Mouse (Mus musculus) thymus, adult 2 months (tissue): Measurements from ENCODE around the gene Exoc6b.

Source experiments
- CTCF ChIP-seq: fragments of 200-500 bp; IDR thresholded peaks from 2 replicates; pipeline ENCODE4 v1.5.1; 2012; ENCODE audit warnings: mild to moderate bottlenecking, control low read depth, low read length, moderate library complexity, borderline replicate concordance; ENCODE audit not compliant: control insufficient read depth, poor library complexity, insufficient read depth; ENCODE audit errors: extremely low read depth
- POLR2A ChIP-seq: fragments of 200-500 bp; IDR thresholded peaks from 2 replicates; pipeline ENCODE4 v1.6.1; 2012; ENCODE audit warnings: mild to moderate bottlenecking, low read length, control low read depth, moderate library complexity; ENCODE audit not compliant: control insufficient read depth, poor library complexity, insufficient read depth; ENCODE audit errors: extremely low read depth

DNA sequence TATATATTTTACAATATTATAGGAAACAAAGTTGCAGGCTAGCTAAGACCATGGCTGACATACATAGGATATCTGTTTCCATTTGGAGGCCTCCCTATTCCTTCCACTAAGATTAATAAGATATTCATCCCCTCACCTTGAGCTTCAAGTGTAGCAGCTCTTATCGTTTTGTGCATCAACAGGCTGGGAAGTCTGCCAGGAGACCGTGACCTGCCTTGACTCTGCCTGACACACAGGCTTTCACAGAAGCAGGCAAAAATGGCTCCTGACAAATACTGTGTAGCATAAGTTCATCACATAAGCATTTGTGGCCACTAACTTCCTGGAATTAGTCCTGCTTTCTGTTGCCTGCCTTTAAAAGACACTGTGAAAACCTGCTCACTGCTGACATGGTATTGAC, 27.1 kb upstream of the Exoc6b start:
- TF ChIP-seq CTCF: no peak
- TF ChIP-seq POLR2A: no peak
